Mouse (Mus musculus) hindbrain, embryonic 13.5 days (tissue): ENCODE measurements around the gene Gm5426. TPM values are rescaled to one million over a fixed set of nuclear protein-coding genes. Genes with fewer than 3 reads are reported as not detected.

Experiments
- ATAC-seq: fragments of 200-750 bp; cut with Nextera tagmentation; 2 replicates; pipeline ENCODE4 v1.8.0; 2017; ENCODE audit warnings: moderate TSS enrichment; ENCODE audit not compliant: low FRiP score
- H3K27ac ChIP-seq: fragments of 300-500 bp; sonication (generic); 2 replicates; pipeline ENCODE4 v1.5.1; 2015; ENCODE audit warnings: inconsistent platforms, mild to moderate bottlenecking, moderate library complexity
- H3K27me3 ChIP-seq: fragments of 300-500 bp; sonication (generic); 2 replicates; pipeline ENCODE4 v1.6.1; 2015; ENCODE audit warnings: mild to moderate bottlenecking, inconsistent platforms
- H3K36me3 ChIP-seq: fragments of 300-500 bp; sonication (generic); 2 replicates; pipeline ENCODE4 v1.6.1; 2015; ENCODE audit warnings: mild to moderate bottlenecking, inconsistent platforms
- H3K4me1 ChIP-seq: fragments of 300-500 bp; sonication (generic); replicated peaks from 2 replicates; pipeline ENCODE4 v1.6.1; 2015; ENCODE audit warnings: inconsistent platforms
- H3K4me2 ChIP-seq: fragments of 300-500 bp; sonication (generic); 2 replicates; pipeline ENCODE4 v1.6.1; 2015; ENCODE audit warnings: inconsistent platforms, mild to moderate bottlenecking, moderate library complexity
- H3K4me3 ChIP-seq: fragments of 300-500 bp; sonication (generic); 2 replicates; pipeline ENCODE4 v1.5.1; 2015; ENCODE audit warnings: mild to moderate bottlenecking, inconsistent platforms
- H3K9ac ChIP-seq: fragments of 300-500 bp; sonication (generic); 2 replicates; pipeline ENCODE4 v1.6.1; 2015; ENCODE audit warnings: mild to moderate bottlenecking, inconsistent platforms
- H3K9me3 ChIP-seq: fragments of 300-500 bp; sonication (generic); 2 replicates; pipeline ENCODE4 v1.6.1; 2016; ENCODE audit warnings: inconsistent platforms
- WGBS: fragments of 180-500 bp; shearing (Covaris S2); methylation state at CpG from one replicate; pipeline ENCODE4 v1.1.7; 2015; 5-methylcytosine and 5-hydroxymethylcytosine counted together
- microRNA-seq: library from miRNA; unstranded; fragments of <30 nt; microRNA quantifications from one replicate; pipeline ENCODE4, GENCODE M21; 2016
- polyA plus RNA-seq: library from polyadenylated mRNA; unstranded; fragments of >200 nt; fragmentation: Nextera tagmentation; extraction: Ambion mirVana; gene quantifications from 2 replicates; pipeline ENCODE4 v1.2.1, GENCODE M21; 2015

Gm5426 gene
- polyA plus RNA-seq, 1 experiment from 2014 or later, result not detected

DNA sequence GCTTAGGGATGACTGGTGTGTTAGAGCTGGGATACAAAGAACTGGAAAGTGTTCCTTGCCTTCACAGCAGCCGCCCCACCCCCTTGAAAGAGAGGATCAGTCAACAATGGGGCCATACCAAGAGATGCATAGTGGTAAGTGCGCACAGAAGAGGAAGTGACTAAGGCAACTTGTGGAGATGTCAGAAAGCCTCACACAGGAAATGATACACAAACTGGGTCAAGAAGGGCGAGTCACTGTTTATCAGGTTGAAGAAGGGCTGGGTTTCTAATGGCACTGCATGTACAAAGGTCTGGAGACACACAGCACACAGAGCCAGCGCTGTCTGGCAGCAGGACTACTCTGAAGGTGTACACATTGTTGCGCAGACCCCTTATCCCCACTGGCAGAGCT, 45.0 kb downstream of the Gm5426 start:
- whole genome bisulfite sequencing, result 81% methylated on average over 5 of the region's 5 CpGs
- H3K27me3 ChIP-seq, result no peaks in the 10 kb centered on the region
- H3K9me3 ChIP-seq, result no peaks in the 10 kb centered on the region
- no peak overlapping the region for H3K4me3 ChIP-seq
- no peak overlapping the region for H3K27ac ChIP-seq
- H3K4me1 ChIP-seq, result no peaks in the 10 kb centered on the region
- H3K4me2 ChIP-seq, result no peak overlapping the region
- no peaks in the 10 kb centered on the region for H3K36me3 ChIP-seq
- no peak for ATAC-seq
- H3K9ac ChIP-seq, result no peak overlapping the region

DNA sequence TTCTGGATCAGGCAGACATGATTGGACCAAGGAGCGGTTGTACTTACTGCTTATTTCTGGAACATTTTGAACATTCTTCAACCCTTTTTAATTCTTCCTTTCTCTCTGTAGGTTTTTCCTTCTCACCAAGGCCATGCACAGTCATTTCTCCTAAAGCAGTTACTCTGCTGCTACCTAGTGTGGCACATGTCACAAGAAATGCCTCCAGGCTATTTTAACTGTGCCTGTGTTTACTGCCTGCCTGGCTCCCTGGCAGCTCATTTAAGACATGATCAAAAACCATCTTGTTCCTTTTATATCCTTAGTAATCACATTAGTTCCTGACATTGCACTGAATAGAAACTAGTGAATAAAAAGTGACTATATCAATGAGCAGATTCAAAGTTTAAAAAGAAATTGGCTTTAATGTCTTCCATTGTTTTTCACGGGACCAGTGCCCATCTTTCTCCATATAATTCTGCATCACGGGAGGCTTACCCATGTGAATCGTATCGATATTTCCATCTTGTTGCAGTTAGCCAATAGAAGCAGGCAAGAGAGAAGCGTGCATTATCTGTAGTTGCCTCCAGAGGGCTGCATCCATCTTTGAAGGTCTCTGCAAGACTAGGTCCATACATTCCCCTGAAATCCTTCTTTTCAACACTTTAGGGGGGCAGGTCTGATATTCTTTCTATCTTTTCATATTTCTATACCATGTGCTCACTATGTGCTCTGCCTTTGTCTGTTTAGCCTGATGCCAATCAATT, 45.7 kb downstream of the Gm5426 start:
- Histone ChIP-seq H3K27ac (no peak overlapping the region), H3K9me3 (no peaks in the 10 kb centered on the region), H3K36me3 (no peaks in the 10 kb centered on the region), H3K4me2 (no peak overlapping the region), H3K27me3 (no peaks in the 10 kb centered on the region), H3K4me1 (no peaks in the 10 kb centered on the region), H3K9ac (no peak overlapping the region), H3K4me3 (no peak overlapping the region)
- 72% methylated on average over 6 of the region's 6 CpGs for WGBS
- no peak for ATAC-seq

DNA sequence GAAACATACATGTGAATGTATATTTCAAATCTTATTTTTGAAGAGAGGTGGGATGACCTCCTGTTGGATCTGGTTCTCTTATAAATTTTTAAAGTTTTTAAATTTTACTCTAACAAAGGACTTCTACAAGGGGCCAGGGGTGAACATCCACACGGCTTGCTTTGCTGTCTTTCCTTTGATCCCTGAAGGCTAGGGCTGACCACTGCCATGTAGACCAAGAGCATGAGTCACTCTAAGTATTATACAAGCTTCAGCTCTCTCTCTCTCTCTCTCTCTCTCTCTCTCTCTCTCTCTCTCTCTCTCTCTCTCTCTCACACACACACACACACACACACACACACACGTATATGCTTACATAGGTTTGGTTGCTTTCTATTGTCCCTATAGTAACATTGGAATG, 48.6 kb downstream of the Gm5426 start:
- ATAC-seq, result no peak

DNA sequence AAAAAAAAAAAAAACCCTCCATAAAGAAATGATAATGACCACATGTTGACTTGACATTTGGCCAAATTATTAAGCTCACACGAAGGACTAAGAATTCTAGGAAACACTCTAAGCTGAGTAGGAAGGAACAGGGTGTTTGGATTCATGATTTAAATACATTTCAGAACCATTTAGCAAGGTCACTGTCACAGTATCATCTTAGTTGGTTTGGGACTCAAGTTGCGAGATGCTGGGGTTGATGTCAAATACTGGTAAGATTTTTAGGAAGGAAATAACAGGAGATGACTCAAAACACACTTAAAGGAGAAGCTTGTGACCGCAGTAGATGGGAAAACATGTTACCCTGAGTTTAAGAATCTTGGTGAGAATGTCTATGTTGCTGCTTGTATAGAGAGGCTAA, 49.2 kb downstream of the Gm5426 start:
- H3K9me3 ChIP-seq, result no peaks in the 10 kb centered on the region
- no peak overlapping the region for H3K9ac ChIP-seq
- H3K27me3 ChIP-seq, result no peaks in the 10 kb centered on the region
- H3K27ac ChIP-seq, result no peak overlapping the region
- H3K4me3 ChIP-seq, result no peak overlapping the region
- no peaks in the 10 kb centered on the region for H3K36me3 ChIP-seq
- ATAC-seq, result no peak
- peaks cover 7% of the 10 kb centered on the region for H3K4me1 ChIP-seq
- no peak overlapping the region for H3K4me2 ChIP-seq
- 87% methylated on average over 3 of the region's 3 CpGs for WGBS

More for the DNA sequence above, 48.6 kb downstream of the Gm5426 start:
- Histone ChIP-seq H3K9me3 (no peaks in the 10 kb centered on the region), H3K4me3 (no peak overlapping the region), H3K9ac (no peak overlapping the region), H3K27ac (no peak overlapping the region), H3K4me2 (no peak overlapping the region), H3K27me3 (no peaks in the 10 kb centered on the region), H3K4me1 (peaks cover 1% of the 10 kb centered on the region; the same call in 1 of the 2 replicates), H3K36me3 (no peaks in the 10 kb centered on the region)
- WGBS, result 92% methylated on average over 2 of the region's 2 CpGs

Small RNAs within 50 kb of the gene (microRNA-seq; reads per million reads assigned to microRNA genes)
- gene Gm22913, result not detected

Other genes with a start within 250 kb of the Gm5426 start
- gene Eea1, start 196.0 kb upstream of the Gm5426 start, polyA plus RNA-seq, result 21.6 and 21.7 TPM in 2 replicates